Mouse (Mus musculus) limb, embryonic 15.5 days (tissue): ENCODE data around the gene Gm21964. TPM values are rescaled to one million over a fixed set of nuclear protein-coding genes. Genes with fewer than 3 reads are reported as not detected.

ENCODE experiments used
- polyA plus RNA-seq: library from polyadenylated mRNA; unstranded; fragments of >200 nt; fragmentation: Nextera tagmentation; extraction: Ambion mirVana; gene quantifications from 2 replicates; pipeline ENCODE4 v1.2.1, GENCODE M21; 2015

The Gm21964 gene
- polyA plus RNA-seq, 1 experiment from 2014 or later = not detected

Other genes starting within 250 kb of the Gm21964 start
- 2.6 and 2.7 TPM in 2 replicates for gene Phlpp2, start 232.7 kb upstream of the Gm21964 start, polyA plus RNA-seq
- gene Marveld3, start 139.0 kb upstream of the Gm21964 start, polyA plus RNA-seq = 4.0 and 5.8 TPM in 2 replicates
- not detected in 2 replicates for gene Tat, start 110.8 kb upstream of the Gm21964 start, polyA plus RNA-seq
- not detected in 2 replicates for gene Chst4, start 61.5 kb upstream of the Gm21964 start, polyA plus RNA-seq
- gene Zfp612, start 21.5 kb upstream of the Gm21964 start, polyA plus RNA-seq = 8.1 and 8.4 TPM in 2 replicates
- not detected in 2 replicates for gene Gm17720, start 1.5 kb downstream of the Gm21964 start, polyA plus RNA-seq
- 2.8 and 3.0 TPM in 2 replicates for gene Calb2, start 67.0 kb downstream of the Gm21964 start, polyA plus RNA-seq
- gene Cmtr2, start 114.5 kb downstream of the Gm21964 start, polyA plus RNA-seq = 7.2 and 8.5 TPM in 2 replicates
- 0.01 and 0.07 TPM in 2 replicates for gene Hydin, start 165.8 kb downstream of the Gm21964 start, polyA plus RNA-seq